Mouse (Mus musculus): ENCODE measurements around the gene Scn4b.

GRCm38 (mm10) chr9:45142686-45143085, 4.5 kb downstream of the Scn4b start:
- TF ChIP-seq POLR2A (IDR thresholded peaks at IDR 0.05; ENCODE audit: low read depth, low read length), result no peak
- TF ChIP-seq CTCF (IDR thresholded peaks at IDR 0.05; ENCODE audit: extremely low read depth, insufficient read depth, insufficient read length, insufficient replicate concordance), result no peak

Data from spleen, adult 2 months (tissue).